Mouse (Mus musculus): ENCODE results near the gene Tmem221. TPM values are rescaled to one million over a fixed set of nuclear protein-coding genes. Genes with fewer than 3 reads are reported as not detected.
"Not testable (repeated sequence)": the region's sequence is repeated elsewhere in the genome, so short reads cannot be mapped to it uniquely, and the experiment has no call there.

The Tmem221 gene
- polyA plus RNA-seq, 1 experiment from 2014 or later = 0.14 TPM

GRCm38 (mm10) chr8:71527162-71527870, 31.4 kb downstream of the Tmem221 start:
- WGBS = 40% methylated on average over 3 of the region's 3 CpGs
- H3K9ac ChIP-seq (ENCODE audit: low read length) = no peak overlapping the region

GRCm38 (mm10) chr8:71526272-71526671, 32.4 kb downstream of the Tmem221 start:
- no peak overlapping the region for H3K9ac ChIP-seq (ENCODE audit: low read length)
- H3K36me3 ChIP-seq (ENCODE audit: control insufficient read depth, insufficient read depth, low read length) = no peaks in the 10 kb centered on the region
- DNase-seq (ENCODE audit: low spot score, missing footprints) (peak; percentile 88), ATAC-seq (ENCODE audit: low FRiP score) (no peak)
- H3K9me3 ChIP-seq (ENCODE audit: control insufficient read depth, low read length) = no peaks in the 10 kb centered on the region
- no peak overlapping the region for H3K4me2 ChIP-seq
- WGBS = 5% methylated on average over 6 of the region's 6 CpGs
- H3K4me3 ChIP-seq (ENCODE audit: low read depth, low read length) = no peak overlapping the region
- no peaks in the 10 kb centered on the region for H3K4me1 ChIP-seq (ENCODE audit: control insufficient read depth, insufficient read depth, low read length)
- H3K27ac ChIP-seq (ENCODE audit: low read depth, low read length) = no peak overlapping the region
- peaks cover 25% of the 10 kb centered on the region for H3K27me3 ChIP-seq (ENCODE audit: control insufficient read depth, insufficient read depth, low read length)

More at GRCm38 (mm10) chr8:71527162-71527870, 31.4 kb downstream of the Tmem221 start:
- H3K9me3 ChIP-seq (ENCODE audit: control insufficient read depth, low read length) = no peaks in the 10 kb centered on the region
- H3K4me3 ChIP-seq (ENCODE audit: low read depth, low read length) = no peak overlapping the region
- H3K4me1 ChIP-seq (ENCODE audit: control insufficient read depth, insufficient read depth, low read length) = no peaks in the 10 kb centered on the region
- H3K4me2 ChIP-seq = no peak overlapping the region
- no peaks in the 10 kb centered on the region for H3K36me3 ChIP-seq (ENCODE audit: control insufficient read depth, insufficient read depth, low read length)
- no peak for DNase-seq (ENCODE audit: low spot score, missing footprints)
- H3K27ac ChIP-seq (ENCODE audit: low read depth, low read length) = no peak overlapping the region
- H3K27me3 ChIP-seq (ENCODE audit: control insufficient read depth, insufficient read depth, low read length) = peaks cover 25% of the 10 kb centered on the region
- no peak for ATAC-seq (ENCODE audit: low FRiP score)

GRCm38 (mm10) chr8:71525226-71526050, 33.2 kb downstream of the Tmem221 start, which contains the start of gene Ccdc194:
TSS of gene Ccdc194 (minus strand) at chr8:71525711.
- Histone ChIP-seq H3K36me3 (ENCODE audit: control insufficient read depth, insufficient read depth, low read length) (no peaks in the 10 kb centered on the region), H3K9me3 (ENCODE audit: control insufficient read depth, low read length) (no peaks in the 10 kb centered on the region), H3K4me1 (ENCODE audit: control insufficient read depth, insufficient read depth, low read length) (no peaks in the 10 kb centered on the region), H3K27ac (ENCODE audit: low read depth, low read length) (no peak within 1 kb of the TSS), H3K4me2 (0 out of 2 replicates have a peak within 1 kb of the TSS, but pooled peaks have one; percentile 13), H3K27me3 (ENCODE audit: control insufficient read depth, insufficient read depth, low read length) (peaks cover 25% of the 10 kb centered on the region), H3K9ac (ENCODE audit: low read length) (no peak within 1 kb of the TSS), H3K4me3 (ENCODE audit: low read depth, low read length) (no peak within 1 kb of the TSS; the same call in 1 of the 2 replicates)
- DNase-seq (ENCODE audit: low spot score, missing footprints) (peak; percentile 91), ATAC-seq (ENCODE audit: low FRiP score) (no peak)
- WGBS = 6% methylated on average over 46 of the region's 46 CpGs

- H3K9ac ChIP-seq (ENCODE audit: low read length) = no peak overlapping the region
- H3K4me3 ChIP-seq (ENCODE audit: low read depth, low read length) = no peak overlapping the region
- no peak overlapping the region for H3K4me2 ChIP-seq
- H3K9me3 ChIP-seq (ENCODE audit: control insufficient read depth, low read length) = no peaks in the 10 kb centered on the region
- H3K36me3 ChIP-seq (ENCODE audit: control insufficient read depth, insufficient read depth, low read length) = no peaks in the 10 kb centered on the region
- ATAC-seq (ENCODE audit: low FRiP score) (peak; percentile 83), DNase-seq (ENCODE audit: low spot score, missing footprints) (peak; percentile 100)
- H3K27ac ChIP-seq (ENCODE audit: low read depth, low read length) = no peak overlapping the region
- peaks cover 24% of the 10 kb centered on the region for H3K27me3 ChIP-seq (ENCODE audit: control insufficient read depth, insufficient read depth, low read length)
- 3% methylated on average over 17 of the region's 17 CpGs for WGBS
- peaks cover 7% of the 10 kb centered on the region for H3K4me1 ChIP-seq (ENCODE audit: control insufficient read depth, insufficient read depth, low read length)
Observed at GRCm38 (mm10) chr8:71521634-71522033, 37.0 kb downstream of the Tmem221 start.

- not testable (repeated sequence) for ATAC-seq (ENCODE audit: low FRiP score); H3K27ac ChIP-seq (ENCODE audit: low read depth, low read length); H3K9ac ChIP-seq (ENCODE audit: low read length); H3K9me3 ChIP-seq (ENCODE audit: control insufficient read depth, low read length); H3K4me2 ChIP-seq; H3K27me3 ChIP-seq (ENCODE audit: control insufficient read depth, insufficient read depth, low read length); H3K4me1 ChIP-seq (ENCODE audit: control insufficient read depth, insufficient read depth, low read length); H3K36me3 ChIP-seq (ENCODE audit: control insufficient read depth, insufficient read depth, low read length); H3K4me3 ChIP-seq (ENCODE audit: low read depth, low read length)
- DNase-seq (ENCODE audit: low spot score, missing footprints) = peak; percentile 97
- 54% methylated on average over 9 of the region's 10 CpGs for WGBS
Observed at GRCm38 (mm10) chr8:71519037-71519825, 39.4 kb downstream of the Tmem221 start.

GRCm38 (mm10) chr8:71516786-71517185, 41.9 kb downstream of the Tmem221 start:
- Histone ChIP-seq H3K9ac (ENCODE audit: low read length) (no peak overlapping the region), H3K9me3 (ENCODE audit: control insufficient read depth, low read length) (no peaks in the 10 kb centered on the region), H3K27ac (ENCODE audit: low read depth, low read length) (no peak overlapping the region), H3K4me2 (no peak overlapping the region), H3K4me3 (ENCODE audit: low read depth, low read length) (no peak overlapping the region), H3K36me3 (ENCODE audit: control insufficient read depth, insufficient read depth, low read length) (no peaks in the 10 kb centered on the region), H3K27me3 (ENCODE audit: control insufficient read depth, insufficient read depth, low read length) (no peaks in the 10 kb centered on the region), H3K4me1 (ENCODE audit: control insufficient read depth, insufficient read depth, low read length) (peaks cover 7% of the 10 kb centered on the region)
- DNase-seq (ENCODE audit: low spot score, missing footprints) (peak; percentile 88), ATAC-seq (ENCODE audit: low FRiP score) (no peak)
- WGBS = 25% methylated on average over 6 of the region's 6 CpGs

- DNase-seq (ENCODE audit: low spot score, missing footprints) (no peak), ATAC-seq (ENCODE audit: low FRiP score) (no peak)
- Histone ChIP-seq H3K9me3 (ENCODE audit: control insufficient read depth, low read length) (no peaks in the 10 kb centered on the region), H3K4me3 (ENCODE audit: low read depth, low read length) (no peak overlapping the region), H3K4me1 (ENCODE audit: control insufficient read depth, insufficient read depth, low read length) (peaks cover 7% of the 10 kb centered on the region), H3K36me3 (ENCODE audit: control insufficient read depth, insufficient read depth, low read length) (no peaks in the 10 kb centered on the region), H3K4me2 (no peak overlapping the region), H3K9ac (ENCODE audit: low read length) (no peak overlapping the region), H3K27me3 (ENCODE audit: control insufficient read depth, insufficient read depth, low read length) (no peaks in the 10 kb centered on the region), H3K27ac (ENCODE audit: low read depth, low read length) (no peak overlapping the region)
- WGBS = 70% methylated on average over 5 of the region's 5 CpGs
Observed at GRCm38 (mm10) chr8:71515043-71515442, 43.6 kb downstream of the Tmem221 start.

- Histone ChIP-seq H3K27me3 (ENCODE audit: control insufficient read depth, insufficient read depth, low read length) (peaks cover 8% of the 10 kb centered on the region), H3K4me3 (ENCODE audit: low read depth, low read length) (no peak overlapping the region), H3K36me3 (ENCODE audit: control insufficient read depth, insufficient read depth, low read length) (no peaks in the 10 kb centered on the region), H3K9ac (ENCODE audit: low read length) (no peak overlapping the region), H3K27ac (ENCODE audit: low read depth, low read length) (no peak overlapping the region), H3K9me3 (ENCODE audit: control insufficient read depth, low read length) (no peaks in the 10 kb centered on the region), H3K4me1 (ENCODE audit: control insufficient read depth, insufficient read depth, low read length) (peaks cover 7% of the 10 kb centered on the region), H3K4me2 (no peak overlapping the region)
- no peak for DNase-seq (ENCODE audit: low spot score, missing footprints)
- ATAC-seq (ENCODE audit: low FRiP score) = no peak
- 76% methylated on average over 15 of the region's 15 CpGs for WGBS
Observed at GRCm38 (mm10) chr8:71513018-71513754, 45.5 kb downstream of the Tmem221 start.
